Mouse (Mus musculus): ENCODE measurements around the gene Cdh15. TPM values are rescaled to one million over a fixed set of nuclear protein-coding genes. Genes with fewer than 3 reads are reported as not detected.

The Cdh15 gene
- polyA plus RNA-seq, 1 experiment from 2014 or later, result 0.51 TPM

GRCm38 (mm10) chr8:122880302-122880701 lies 32.5 kb downstream of the Cdh15 start:
- H3K9me3 ChIP-seq (ENCODE audit: control insufficient read depth, low read length), result no peaks in the 10 kb centered on the region
- H3K9ac ChIP-seq (ENCODE audit: low read length), result no peak overlapping the region
- ATAC-seq (replicated peaks; ENCODE audit: low FRiP score, low TSS enrichment, low read depth) (no peak), DNase-seq (ENCODE audit: low spot score) (no peak)
- no peaks in the 10 kb centered on the region for H3K27me3 ChIP-seq (replicated peaks; ENCODE audit: control insufficient read depth, insufficient read depth, low read length)
- H3K27ac ChIP-seq (ENCODE audit: low read depth), result no peak overlapping the region
- 29% methylated on average over 3 of the region's 3 CpGs for WGBS
- no peaks in the 10 kb centered on the region for H3K4me1 ChIP-seq (replicated peaks; ENCODE audit: control insufficient read depth, insufficient read depth, low read length)
- H3K36me3 ChIP-seq (ENCODE audit: control insufficient read depth, insufficient read depth, low read length), result peaks cover 34% of the 10 kb centered on the region
- H3K4me2 ChIP-seq (ENCODE audit: low read length), result no peak overlapping the region
- H3K4me3 ChIP-seq (ENCODE audit: low read depth, low read length), result no peak overlapping the region

- no peak for DNase-seq (ENCODE audit: low spot score)
- 84% methylated on average over 10 of the region's 10 CpGs for WGBS
These were observed 35.9 kb downstream of the Cdh15 start for GRCm38 (mm10) chr8:122883671-122884070.

DNA sequence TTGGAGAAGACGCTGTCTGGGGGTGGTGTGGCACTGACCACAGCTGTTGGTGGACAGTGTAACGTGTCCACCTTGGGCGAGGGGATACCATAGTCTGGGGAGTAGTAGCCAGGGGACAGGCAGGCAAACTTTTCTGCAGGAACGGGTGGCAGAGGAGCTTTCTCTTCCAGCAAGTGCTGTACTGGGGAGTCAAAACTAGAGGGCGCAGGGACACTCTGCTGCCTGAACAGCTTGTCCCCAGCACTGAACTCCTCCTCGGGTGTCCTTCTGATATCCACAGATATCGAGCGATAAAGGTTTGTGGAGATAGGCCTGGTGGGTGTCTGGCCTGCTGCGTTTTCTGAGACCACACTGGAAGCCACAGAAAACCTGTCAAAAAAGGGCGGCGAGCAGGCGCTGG lies 43.7 kb downstream of the Cdh15 start:
- Histone ChIP-seq H3K9ac (ENCODE audit: low read length) (no peak overlapping the region), H3K4me2 (ENCODE audit: low read length) (no peak overlapping the region), H3K4me3 (ENCODE audit: low read depth, low read length) (no peak overlapping the region), H3K27me3 (replicated peaks; ENCODE audit: control insufficient read depth, insufficient read depth, low read length) (no peaks in the 10 kb centered on the region), H3K36me3 (ENCODE audit: control insufficient read depth, insufficient read depth, low read length) (peaks cover 99% of the 10 kb centered on the region), H3K4me1 (replicated peaks; ENCODE audit: control insufficient read depth, insufficient read depth, low read length) (no peaks in the 10 kb centered on the region), H3K27ac (ENCODE audit: low read depth) (no peak overlapping the region), H3K9me3 (ENCODE audit: control insufficient read depth, low read length) (no peaks in the 10 kb centered on the region)
- ATAC-seq (replicated peaks; ENCODE audit: low FRiP score, low TSS enrichment, low read depth) (no peak), DNase-seq (ENCODE audit: low spot score) (no peak)
- 89% methylated on average over 12 of the region's 12 CpGs for WGBS

More at GRCm38 (mm10) chr8:122883671-122884070, 35.9 kb downstream of the Cdh15 start:
- no peak overlapping the region for H3K4me2 ChIP-seq (ENCODE audit: low read length)
- no peaks in the 10 kb centered on the region for H3K4me1 ChIP-seq (replicated peaks; ENCODE audit: control insufficient read depth, insufficient read depth, low read length)
- peaks cover 67% of the 10 kb centered on the region for H3K36me3 ChIP-seq (ENCODE audit: control insufficient read depth, insufficient read depth, low read length)
- no peak overlapping the region for H3K9ac ChIP-seq (ENCODE audit: low read length)
- H3K9me3 ChIP-seq (ENCODE audit: control insufficient read depth, low read length), result no peaks in the 10 kb centered on the region
- no peak overlapping the region for H3K4me3 ChIP-seq (ENCODE audit: low read depth, low read length)
- no peaks in the 10 kb centered on the region for H3K27me3 ChIP-seq (replicated peaks; ENCODE audit: control insufficient read depth, insufficient read depth, low read length)
- no peak overlapping the region for H3K27ac ChIP-seq (ENCODE audit: low read depth)
- ATAC-seq (replicated peaks; ENCODE audit: low FRiP score, low TSS enrichment, low read depth), result no peak

DNA sequence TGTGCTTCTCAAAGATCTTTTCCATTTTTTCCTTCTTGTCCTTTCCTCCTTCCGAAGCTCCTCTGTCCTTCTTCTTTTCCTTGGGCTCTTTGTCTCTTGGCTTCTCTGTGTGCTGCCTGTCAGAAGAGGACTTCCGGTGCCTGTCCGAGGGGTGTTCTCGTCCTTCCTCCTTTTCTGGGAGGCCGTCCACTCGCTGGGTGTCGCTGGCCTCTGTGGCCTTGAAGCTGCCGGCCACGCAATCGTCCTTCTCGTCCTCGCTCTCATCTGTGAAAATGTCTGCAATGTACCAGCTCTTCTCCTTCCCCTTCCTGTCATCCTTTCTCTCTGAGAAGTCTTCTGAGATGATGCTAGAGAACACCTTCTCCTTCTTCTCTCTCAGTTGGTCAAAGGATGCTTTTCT lies 45.7 kb downstream of the Cdh15 start:
- no peak for ATAC-seq (replicated peaks; ENCODE audit: low FRiP score, low TSS enrichment, low read depth)
- 89% methylated on average over 12 of the region's 12 CpGs for WGBS
- H3K4me2 ChIP-seq (ENCODE audit: low read length), result no peak overlapping the region
- H3K4me1 ChIP-seq (replicated peaks; ENCODE audit: control insufficient read depth, insufficient read depth, low read length), result no peaks in the 10 kb centered on the region
- no peak overlapping the region for H3K4me3 ChIP-seq (ENCODE audit: low read depth, low read length)
- H3K36me3 ChIP-seq (ENCODE audit: control insufficient read depth, insufficient read depth, low read length), result peaks cover 99% of the 10 kb centered on the region
- H3K27me3 ChIP-seq (replicated peaks; ENCODE audit: control insufficient read depth, insufficient read depth, low read length), result no peaks in the 10 kb centered on the region
- H3K9me3 ChIP-seq (ENCODE audit: control insufficient read depth, low read length), result no peaks in the 10 kb centered on the region
- H3K9ac ChIP-seq (ENCODE audit: low read length), result no peak overlapping the region
- H3K27ac ChIP-seq (ENCODE audit: low read depth), result no peak overlapping the region
- no peak for DNase-seq (ENCODE audit: low spot score)

DNA sequence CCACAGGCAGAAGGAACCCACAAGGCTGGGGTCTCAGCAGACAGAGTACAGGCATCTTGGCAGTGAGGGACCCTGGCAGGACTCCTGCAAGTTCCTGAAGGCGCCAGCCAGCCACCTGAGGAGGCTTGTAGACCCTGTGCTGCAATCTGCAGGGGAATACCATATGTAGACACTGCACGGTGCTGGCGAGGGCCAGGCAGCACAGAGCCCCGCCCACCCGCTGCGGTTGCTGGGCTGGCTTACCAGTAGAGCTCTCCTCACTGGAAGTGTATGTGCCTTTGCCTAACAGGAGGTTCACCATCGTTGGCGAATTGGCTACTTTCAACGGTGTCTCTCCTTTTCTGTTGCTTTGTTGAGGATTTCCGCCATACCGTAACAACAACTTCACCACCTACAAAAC lies 48.6 kb downstream of the Cdh15 start:
- Histone ChIP-seq H3K27me3 (replicated peaks; ENCODE audit: control insufficient read depth, insufficient read depth, low read length) (no peaks in the 10 kb centered on the region), H3K4me3 (ENCODE audit: low read depth, low read length) (no peak overlapping the region), H3K4me1 (replicated peaks; ENCODE audit: control insufficient read depth, insufficient read depth, low read length) (no peaks in the 10 kb centered on the region), H3K36me3 (ENCODE audit: control insufficient read depth, insufficient read depth, low read length) (peaks cover 97% of the 10 kb centered on the region), H3K4me2 (ENCODE audit: low read length) (no peak overlapping the region), H3K9ac (ENCODE audit: low read length) (no peak overlapping the region), H3K9me3 (ENCODE audit: control insufficient read depth, low read length) (no peaks in the 10 kb centered on the region), H3K27ac (ENCODE audit: low read depth) (no peak overlapping the region)
- 93% methylated on average over 11 of the region's 11 CpGs for WGBS
- DNase-seq (ENCODE audit: low spot score), result no peak
- ATAC-seq (replicated peaks; ENCODE audit: low FRiP score, low TSS enrichment, low read depth), result no peak

- no peak for ATAC-seq (replicated peaks; ENCODE audit: low FRiP score, low TSS enrichment, low read depth)
- H3K4me3 ChIP-seq (ENCODE audit: low read depth, low read length), result no peak overlapping the region
- H3K27ac ChIP-seq (ENCODE audit: low read depth), result no peak overlapping the region
- H3K4me2 ChIP-seq (ENCODE audit: low read length), result no peak overlapping the region
- H3K9ac ChIP-seq (ENCODE audit: low read length), result no peak overlapping the region
- peaks cover 89% of the 10 kb centered on the region for H3K36me3 ChIP-seq (ENCODE audit: control insufficient read depth, insufficient read depth, low read length)
- H3K4me1 ChIP-seq (replicated peaks; ENCODE audit: control insufficient read depth, insufficient read depth, low read length), result no peaks in the 10 kb centered on the region
- DNase-seq (ENCODE audit: low spot score), result no peak
- no peaks in the 10 kb centered on the region for H3K27me3 ChIP-seq (replicated peaks; ENCODE audit: control insufficient read depth, insufficient read depth, low read length)
- H3K9me3 ChIP-seq (ENCODE audit: control insufficient read depth, low read length), result no peaks in the 10 kb centered on the region
- 89% methylated on average over 8 of the region's 8 CpGs for WGBS
These were observed 49.4 kb downstream of the Cdh15 start for GRCm38 (mm10) chr8:122897200-122897599.

- H3K9me3 ChIP-seq (ENCODE audit: control insufficient read depth, low read length), result no peaks in the 10 kb centered on the region
- H3K4me1 ChIP-seq (replicated peaks; ENCODE audit: control insufficient read depth, insufficient read depth, low read length), result no peaks in the 10 kb centered on the region
- H3K9ac ChIP-seq (ENCODE audit: low read length), result no peak overlapping the region
- no peak overlapping the region for H3K4me3 ChIP-seq (ENCODE audit: low read depth, low read length)
- no peak overlapping the region for H3K4me2 ChIP-seq (ENCODE audit: low read length)
- H3K36me3 ChIP-seq (ENCODE audit: control insufficient read depth, insufficient read depth, low read length), result peaks cover 80% of the 10 kb centered on the region
- 82% methylated on average over 4 of the region's 4 CpGs for WGBS
- no peak for ATAC-seq (replicated peaks; ENCODE audit: low FRiP score, low TSS enrichment, low read depth)
- no peak overlapping the region for H3K27ac ChIP-seq (ENCODE audit: low read depth)
- no peaks in the 10 kb centered on the region for H3K27me3 ChIP-seq (replicated peaks; ENCODE audit: control insufficient read depth, insufficient read depth, low read length)
- DNase-seq (ENCODE audit: low spot score), result no peak
These were observed 50.3 kb downstream of the Cdh15 start for GRCm38 (mm10) chr8:122898018-122898417.

DNA sequence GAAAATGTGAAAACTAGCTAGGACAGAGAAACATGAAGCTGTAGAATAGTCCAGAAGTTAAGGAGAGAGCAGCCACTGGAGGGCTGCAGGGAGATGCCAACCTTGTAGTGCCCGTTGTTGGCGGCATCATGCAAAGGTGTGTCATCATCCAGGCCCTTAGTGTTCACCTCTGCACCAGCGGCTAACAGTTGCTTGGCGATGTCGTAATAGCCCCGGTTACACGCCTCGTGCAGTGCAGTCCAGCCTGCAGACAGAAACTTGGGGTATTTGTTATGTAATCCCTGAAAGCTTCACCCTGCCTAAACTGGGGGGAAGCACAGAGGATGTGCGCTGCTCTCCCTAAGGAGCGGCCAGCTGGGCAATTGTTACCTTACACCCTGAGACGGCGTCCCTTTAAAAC lies 50.7 kb downstream of the Cdh15 start:
- WGBS, result 94% methylated on average over 12 of the region's 12 CpGs
- no peak for DNase-seq (ENCODE audit: low spot score)
- Histone ChIP-seq H3K27me3 (replicated peaks; ENCODE audit: control insufficient read depth, insufficient read depth, low read length) (no peaks in the 10 kb centered on the region), H3K27ac (ENCODE audit: low read depth) (no peak overlapping the region), H3K9ac (ENCODE audit: low read length) (no peak overlapping the region), H3K36me3 (ENCODE audit: control insufficient read depth, insufficient read depth, low read length) (peaks cover 76% of the 10 kb centered on the region), H3K4me1 (replicated peaks; ENCODE audit: control insufficient read depth, insufficient read depth, low read length) (no peaks in the 10 kb centered on the region), H3K4me3 (ENCODE audit: low read depth, low read length) (no peak overlapping the region), H3K9me3 (ENCODE audit: control insufficient read depth, low read length) (no peaks in the 10 kb centered on the region), H3K4me2 (ENCODE audit: low read length) (no peak overlapping the region)
- no peak for ATAC-seq (replicated peaks; ENCODE audit: low FRiP score, low TSS enrichment, low read depth)

DNA sequence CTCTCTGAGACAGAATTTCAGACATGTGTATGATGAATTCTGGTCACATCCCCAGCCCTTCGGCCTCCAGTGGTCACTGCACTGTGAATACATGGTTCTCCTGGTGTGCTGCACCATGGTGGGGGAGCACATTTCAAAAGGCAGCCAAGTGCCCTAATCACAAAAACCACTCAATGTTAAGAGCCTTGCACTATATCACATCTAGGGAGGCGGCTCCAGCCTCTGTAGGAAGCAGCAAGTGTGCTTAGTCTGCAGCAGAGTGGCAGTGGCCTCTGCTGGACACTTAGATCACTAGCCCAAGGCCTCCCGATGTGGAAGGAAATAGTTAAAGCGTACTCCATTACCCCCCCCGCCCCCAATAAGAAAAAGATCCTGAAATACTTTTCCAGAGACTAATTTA lies 51.3 kb downstream of the Cdh15 start:
- Histone ChIP-seq H3K27ac (ENCODE audit: low read depth) (no peak overlapping the region), H3K9me3 (ENCODE audit: control insufficient read depth, low read length) (no peaks in the 10 kb centered on the region), H3K9ac (ENCODE audit: low read length) (no peak overlapping the region), H3K27me3 (replicated peaks; ENCODE audit: control insufficient read depth, insufficient read depth, low read length) (no peaks in the 10 kb centered on the region), H3K4me3 (ENCODE audit: low read depth, low read length) (no peak overlapping the region), H3K4me1 (replicated peaks; ENCODE audit: control insufficient read depth, insufficient read depth, low read length) (no peaks in the 10 kb centered on the region), H3K4me2 (ENCODE audit: low read length) (no peak overlapping the region), H3K36me3 (ENCODE audit: control insufficient read depth, insufficient read depth, low read length) (peaks cover 70% of the 10 kb centered on the region)
- ATAC-seq (replicated peaks; ENCODE audit: low FRiP score, low TSS enrichment, low read depth), result no peak
- WGBS, result 80% methylated on average over 5 of the region's 5 CpGs
- DNase-seq (ENCODE audit: low spot score), result no peak

Data from intestine, embryonic 14.5 days (tissue).